Mouse (Mus musculus) heart, postnatal 4 days (tissue): Measurements from ENCODE around the gene Dguok. TPM values are rescaled to one million over a fixed set of nuclear protein-coding genes. Genes with fewer than 3 reads are reported as not detected.

ENCODE experiments used
- DNase-seq: peaks from one replicate; pipeline ENCODE4 v3.0.0; 2021
- total RNA-seq, 2 experiments: library from RNA; stranded (reverse); gene quantifications; 2 replicates each; pipeline ENCODE4 v1.2.3; 2021

Gene Dguok
- total RNA-seq = 10 to 100 TPM; 24.4 to 25.6 TPM

- DNase-seq = peak; percentile 97
These were observed at the start of gene Dguok for GRCm38 (mm10) chr6:83506258-83507167. Dguok (minus strand) TSS chr6:83506969.

GRCm38 (mm10) chr6:83555972-83556371 lies 49.2 kb upstream of the Dguok start:
- no peak for DNase-seq

- no peak for DNase-seq
These were observed 41.6 kb upstream of the Dguok start for GRCm38 (mm10) chr6:83548346-83548745.

GRCm38 (mm10) chr6:83545778-83546177 lies 39.0 kb upstream of the Dguok start:
- DNase-seq = no peak

GRCm38 (mm10) chr6:83541756-83542456 lies 35.1 kb upstream of the Dguok start:
- peak; percentile 82 for DNase-seq

- DNase-seq = peak; percentile 12
These were observed 33.2 kb upstream of the Dguok start for GRCm38 (mm10) chr6:83540017-83540416.

DNA sequence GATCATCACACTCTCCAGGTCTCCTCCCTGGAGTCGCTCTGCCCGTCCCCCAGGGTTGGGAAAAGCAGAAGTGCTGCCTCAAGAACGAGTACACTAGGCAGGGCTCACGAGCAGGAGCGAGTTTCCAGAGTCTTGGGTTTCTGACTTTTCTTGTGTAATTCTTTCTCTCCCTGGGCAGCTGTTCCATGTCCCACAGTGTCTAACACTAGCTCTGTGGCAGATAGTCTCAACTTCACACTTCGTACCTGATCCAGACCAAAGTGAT lies 30.0 kb upstream of the Dguok start:
- DNase-seq = no peak

DNA sequence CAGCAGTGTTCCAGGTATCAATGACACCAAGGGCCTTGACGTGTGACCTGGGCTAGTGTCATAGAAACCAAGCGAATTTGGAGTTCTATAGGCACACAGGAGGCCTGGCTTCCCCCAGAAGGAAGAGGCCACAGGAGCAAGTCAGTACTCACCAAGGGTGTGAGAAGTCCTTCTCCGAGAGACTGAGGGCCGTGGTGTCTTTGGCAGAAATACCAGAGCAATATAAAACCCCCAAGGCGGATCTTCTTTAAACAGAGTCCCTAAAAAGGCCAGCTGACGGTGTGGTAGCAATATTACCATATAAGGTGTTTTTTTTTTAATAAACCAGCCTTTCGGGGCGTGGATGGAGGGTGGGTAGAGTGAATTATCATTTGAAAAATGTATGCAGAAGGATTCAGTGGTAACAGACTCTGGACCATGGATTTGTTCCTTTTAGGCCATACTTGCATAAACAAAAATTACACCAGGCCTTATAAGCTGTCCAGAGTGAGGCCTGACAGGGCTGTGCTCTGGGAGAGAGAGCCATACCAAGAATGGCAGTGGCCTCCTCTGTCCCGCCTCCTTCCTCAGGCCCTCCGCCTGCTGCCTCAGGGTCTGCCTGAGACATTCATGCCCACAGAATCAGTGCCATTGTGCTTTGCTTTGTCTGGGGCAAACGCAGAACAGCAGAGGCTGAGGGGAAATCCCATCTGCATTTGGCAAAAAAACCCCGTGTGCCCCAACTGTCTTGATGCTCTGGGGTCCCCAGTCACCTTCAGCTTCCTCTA lies 29.4 kb upstream of the Dguok start, which contains the start of gene Actg2:
TSS of gene Actg2 (minus strand) at position 238 of the 767 bp plus-strand sequence.
- no peak for DNase-seq

GRCm38 (mm10) chr6:83532608-83533007 lies 25.8 kb upstream of the Dguok start:
- DNase-seq = no peak

DNA sequence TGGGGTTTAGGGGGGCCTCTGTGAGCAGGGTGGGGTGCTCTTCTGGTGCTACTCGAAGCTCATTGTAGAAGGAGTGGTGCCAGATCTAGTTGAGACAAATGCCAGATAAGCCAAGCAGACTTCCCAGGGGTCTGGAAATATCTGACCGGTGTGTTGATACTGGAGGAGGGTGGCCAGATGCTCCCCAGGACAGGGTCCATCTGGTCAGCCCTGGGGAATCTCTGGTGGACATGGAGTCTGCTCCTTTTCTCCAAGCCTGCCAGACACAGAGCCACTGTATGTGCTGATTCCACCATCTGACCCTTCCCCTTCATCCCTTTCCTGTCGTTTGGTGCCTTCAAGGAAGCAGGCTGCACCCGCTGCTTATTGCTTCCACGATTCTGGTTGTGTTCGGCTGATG lies 16.4 kb upstream of the Dguok start:
- DNase-seq = no peak

DNA sequence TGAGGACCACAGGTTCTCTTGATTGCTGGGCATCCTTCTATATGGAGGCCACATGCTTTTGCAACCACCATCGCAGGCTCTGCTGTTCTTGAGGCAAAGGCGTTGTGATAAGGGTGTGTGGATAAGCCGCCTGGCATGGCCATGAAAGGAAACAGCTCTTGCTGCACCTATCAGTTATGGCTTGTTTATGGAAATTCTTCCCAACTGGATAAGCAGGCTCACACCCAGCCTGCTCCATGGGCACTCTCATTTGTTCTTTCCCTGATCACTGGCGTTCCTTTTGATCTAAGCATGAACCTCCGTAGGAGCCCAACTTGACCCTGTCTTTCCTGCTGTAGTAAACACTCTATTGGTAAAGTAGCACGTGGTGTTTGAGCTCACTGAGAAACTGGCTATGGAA lies 15.0 kb upstream of the Dguok start:
- DNase-seq = no peak

DNA sequence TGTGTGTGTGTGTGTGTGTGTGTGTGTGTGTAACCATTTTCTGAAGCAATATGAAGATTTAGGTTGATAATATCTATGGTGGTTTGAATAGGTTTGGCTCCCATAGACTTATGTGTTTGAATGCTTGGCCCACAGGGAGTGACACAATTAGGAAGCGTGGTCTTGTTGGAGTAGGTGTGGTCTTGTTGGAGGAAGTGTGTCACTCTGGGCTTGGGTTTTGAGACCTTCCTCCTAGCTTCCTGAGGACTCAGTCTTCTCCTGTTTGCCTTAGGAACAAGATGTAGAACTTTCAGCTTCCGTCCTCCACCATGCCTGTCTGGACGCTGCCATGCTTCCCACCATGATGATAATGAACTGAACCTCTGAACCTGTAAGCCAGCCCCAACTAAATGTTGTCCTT lies 11.9 kb upstream of the Dguok start:
- no peak for DNase-seq

DNA sequence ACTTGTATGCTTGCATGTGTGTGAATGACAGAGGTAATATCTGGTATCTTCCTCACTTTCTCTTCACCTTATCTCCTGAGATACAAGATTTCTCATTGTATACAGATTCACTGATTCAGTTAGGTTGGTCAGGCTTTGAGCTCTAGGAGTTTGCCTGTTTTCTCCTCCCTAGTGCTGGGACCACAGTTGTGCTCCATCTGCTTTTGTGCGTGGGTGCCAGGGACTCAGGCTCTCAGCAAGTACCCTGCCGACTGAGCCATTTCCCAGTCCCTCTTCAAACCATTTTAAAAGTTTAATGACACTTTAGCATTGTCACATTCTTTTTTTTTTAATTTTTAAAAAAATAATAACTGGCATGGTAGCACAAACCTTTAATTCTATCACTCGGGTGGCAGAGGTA lies 8.4 kb upstream of the Dguok start:
- DNase-seq = no peak

DNA sequence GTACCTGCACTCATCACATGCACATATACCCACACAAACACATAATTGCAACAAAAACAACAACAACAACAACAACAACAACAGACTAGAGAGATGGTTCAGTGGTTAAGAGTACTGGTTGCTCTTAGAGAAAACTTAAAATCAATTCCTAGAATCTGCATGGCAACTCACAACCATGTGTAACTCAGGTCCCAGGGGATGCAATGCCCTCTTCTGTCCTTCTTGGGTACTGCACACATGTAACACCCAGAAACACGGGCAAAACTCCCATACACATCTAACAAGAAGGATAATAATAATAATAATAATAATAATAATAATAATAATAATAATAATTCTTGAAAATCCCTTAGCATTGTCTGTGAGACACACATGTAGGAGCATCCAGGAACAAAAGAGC lies 5.7 kb upstream of the Dguok start:
- DNase-seq = peak; percentile 72

DNA sequence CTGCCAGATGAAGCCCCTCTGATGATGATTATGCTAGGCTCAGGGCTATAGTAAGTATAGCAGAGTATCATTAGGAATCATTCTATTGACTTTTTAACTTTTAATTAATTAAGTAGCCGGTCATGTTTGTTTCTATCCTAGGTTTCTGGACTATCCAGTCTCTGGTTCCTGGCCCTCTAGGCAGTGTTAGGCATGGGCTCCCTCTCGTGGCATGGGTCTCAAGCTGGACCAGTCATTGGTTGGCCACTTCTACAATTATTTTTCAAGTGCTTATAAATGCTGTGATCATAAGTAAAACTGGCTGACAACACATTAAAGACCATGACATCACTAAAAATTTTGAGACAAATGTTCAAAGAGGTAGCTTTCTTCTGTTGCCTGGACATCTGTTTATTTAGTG lies 3.4 kb upstream of the Dguok start:
- no peak for DNase-seq

DNA sequence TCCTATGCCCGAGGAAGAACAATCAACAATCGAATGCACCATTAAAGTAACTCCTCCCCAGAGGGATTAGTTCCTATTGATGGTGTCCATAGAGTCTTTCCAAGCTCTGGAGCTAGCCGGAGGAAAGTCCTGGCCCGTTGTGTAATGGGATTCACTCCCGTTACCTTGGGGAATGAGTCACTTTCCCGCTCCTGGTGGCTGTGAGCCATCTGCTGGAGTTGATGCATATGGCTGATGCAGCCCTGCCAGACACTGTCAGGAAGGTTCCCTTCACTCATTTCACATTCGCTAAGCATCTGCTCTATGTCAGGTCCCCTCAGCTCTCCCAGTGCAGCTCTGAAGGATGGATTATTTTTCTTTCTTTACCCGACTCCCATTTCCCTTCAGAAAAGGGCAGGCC lies 2.7 kb upstream of the Dguok start:
- peak; percentile 43 for DNase-seq

DNA sequence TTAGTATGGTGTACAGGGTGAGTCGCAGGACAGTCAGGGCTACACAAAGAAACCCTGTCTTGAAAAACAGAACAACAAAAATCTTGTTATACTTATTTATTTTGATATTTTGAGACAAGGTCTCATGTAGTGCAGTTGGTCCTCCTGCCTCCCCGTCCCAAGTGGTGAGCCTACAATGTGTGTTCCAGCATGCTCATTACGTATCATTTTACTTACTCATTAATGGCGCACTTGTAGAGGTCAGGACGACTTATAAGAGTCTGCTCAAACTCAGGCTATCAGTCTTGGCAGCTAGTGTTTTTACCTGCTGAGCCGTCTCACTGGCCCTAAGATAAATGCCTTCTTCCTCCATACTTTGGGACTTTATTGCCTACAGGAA lies 388 bp upstream of the Dguok start:
- DNase-seq = no peak

GRCm38 (mm10) chr6:83505554-83505953 lies 1.2 kb downstream of the Dguok start:
- DNase-seq = no peak

DNA sequence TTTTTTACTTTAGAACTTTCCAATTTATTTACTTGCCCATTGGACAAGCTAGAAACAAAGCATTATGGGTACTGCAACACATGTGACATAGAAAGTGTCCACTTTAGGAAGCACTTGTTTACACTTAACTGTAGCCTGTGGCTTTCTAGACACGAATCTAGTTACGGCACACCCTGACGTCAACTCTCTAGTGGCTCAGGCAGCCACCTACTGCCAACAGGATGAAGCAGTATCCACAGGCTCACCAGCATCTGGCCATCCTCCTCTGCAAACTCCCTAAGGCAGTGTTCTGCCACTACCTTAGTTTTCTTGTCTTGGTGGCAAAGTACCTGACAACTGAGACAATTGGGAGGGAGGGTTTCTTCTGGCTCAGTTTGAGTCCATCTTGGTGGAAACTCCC lies 3.4 kb downstream of the Dguok start:
- no peak for DNase-seq

- DNase-seq = peak; percentile 24
These were observed 4.1 kb downstream of the Dguok start for GRCm38 (mm10) chr6:83502656-83503055.

GRCm38 (mm10) chr6:83501524-83502310 lies 5.1 kb downstream of the Dguok start:
- DNase-seq = no peak

DNA sequence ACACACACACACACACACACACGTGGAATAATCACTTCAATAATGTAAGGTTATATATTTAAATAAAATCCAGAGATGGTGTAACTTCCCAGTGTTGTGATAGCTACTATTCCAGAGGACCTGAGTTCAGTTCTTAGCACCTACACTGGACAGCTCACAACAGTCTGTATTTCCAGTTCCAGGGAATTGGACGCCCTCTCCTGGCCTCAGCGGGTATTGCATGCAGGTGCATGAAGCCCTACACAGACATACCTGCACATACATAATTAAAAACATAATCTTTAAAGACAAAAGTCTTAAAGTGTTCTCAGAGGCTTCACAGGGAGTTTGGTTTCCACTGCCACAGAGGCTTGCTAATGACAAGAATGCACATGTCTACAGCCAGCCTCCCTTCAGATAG lies 6.3 kb downstream of the Dguok start:
- no peak for DNase-seq
